ENCODE assay signal across 10 mouse cellular contexts in genomic region chr13:28738160-28739100, GRCm38 (mm10).
DNase-seq lines count a peak whose midpoint lies in the region; ATAC-seq and TF ChIP-seq lines count a peak whose summit lies in the region.
"Had no signal": no experiment of that assay in that cellular context is flagged by ENCODE, and none has a peak within 500 bp of the region (broad histone marks: within the 10 kb centered on the region; RNA-seq: fewer than 3 reads in every experiment).

No protein-coding gene starts in this region.

- H3K36me3 ChIP-seq in lung, embryonic 16.5 days (ENCODE audit: control insufficient read depth, insufficient read depth, low read length): no peaks in the 10 kb centered on the region

- H3K27ac ChIP-seq in lung, embryonic 16.5 days (ENCODE audit: low read length): peak overlapping the region; percentile 95
- H3K27ac ChIP-seq: macrophage had no signal

- 22% methylated on average over 7 of the region's 8 CpGs for WGBS in lung, embryonic 16.5 days

- no peaks in the 10 kb centered on the region for H3K9me3 ChIP-seq in lung, embryonic 16.5 days (ENCODE audit: control insufficient read depth, low read length)

- H3K27me3 ChIP-seq in Patski: no peaks in the 10 kb centered on the region
- H3K27me3 ChIP-seq in lung, embryonic 16.5 days (ENCODE audit: control insufficient read depth, insufficient read depth, low read depth, low read length): no peaks in the 10 kb centered on the region
- H3K27me3 ChIP-seq: CH12.LX had no signal

- peaks cover 20% of the 10 kb centered on the region for H3K4me1 ChIP-seq in lung, embryonic 16.5 days (replicated peaks; ENCODE audit: control insufficient read depth, insufficient read depth, low read length)

- TF ChIP-seq CTCF in Patski (IDR thresholded peaks at IDR 0.05): peak; percentile 45

- H3K4me3 ChIP-seq in lung, embryonic 16.5 days (ENCODE audit: low read length): no peak overlapping the region

- no peak overlapping the region for H3K4me2 ChIP-seq in lung, embryonic 16.5 days (ENCODE audit: low read depth, low read length)

- DNase-seq in gastrocnemius, postnatal 14 days: peak; percentile 26
- DNase-seq in gastrocnemius, postnatal 4 days (ENCODE audit: low spot score in 2 of 2): no peak
- DNase-seq in Patski (ENCODE audit: low read depth, low spot score): peak; percentile 90
- peak; percentile 41 for DNase-seq in kidney, adult 18-20 months
- no peak for DNase-seq in spleen, adult 18-20 months
- no peak for DNase-seq in spleen, adult 12 weeks (ENCODE audit: low spot score)

- peak; percentile 93 for ATAC-seq in Patski
- ATAC-seq in lung, embryonic 16.5 days (ENCODE audit: low read depth): peak; percentile 92
- no peak for ATAC-seq in erythroid progenitor cell, adult 5-6 weeks (replicated peaks; ENCODE audit: low FRiP score, poor library complexity, severe bottlenecking)

- H3K9ac ChIP-seq in lung, embryonic 16.5 days (ENCODE audit: low read length): no peak overlapping the region

- CTCF ChIA-PET in Patski (lab: Charles Lee): interaction anchor here (0.6 to 1.1 kb wide), 2 partner anchors 34 to 42 kb away, joined by 3 read pairs; no protein-coding TSS in a partner anchor

- POLR2A ChIA-PET in Patski (lab: Charles Lee): interaction anchor here (0.6 to 1.4 kb wide), 4 partner anchors 73 to 214 kb away, joined by 3 to 4 read pairs (median 3); no protein-coding TSS in a partner anchor

- in situ Hi-C loops in Patski (cut with MboI; ENCODE audit: low pct_unique_long_range_greater_than_20kb): loop anchor here (5.0 to 10.0 kb wide), 2 partner anchors 196 to 206 kb away; no protein-coding TSS in a partner anchor

- intact Hi-C loops in gastrocnemius, postnatal 14 days (cut with DNase I; ENCODE audit: low total_unique reads): no loop called here

Comparison
In these comparisons a context has a peak if more than half of its experiments do, and no peak if none do; other contexts are left out.
1. DNase-seq: peak in gastrocnemius, postnatal 14 days (single experiment), Patski (single experiment) and kidney, adult 18-20 months (single experiment); none in gastrocnemius, postnatal 4 days (0 of 2), spleen, adult 18-20 months (0 of 2) and spleen, adult 12 weeks (single experiment).